Mouse (Mus musculus) limb, embryonic 11.5 days (tissue): ENCODE data around the gene Dusp16. TPM values are rescaled to one million over a fixed set of nuclear protein-coding genes. Genes with fewer than 3 reads are reported as not detected.

Experiments used
- ATAC-seq: fragments of 200-750 bp; cut with Nextera tagmentation; 2 replicates; pipeline ENCODE4 v1.8.0; 2017; ENCODE audit warnings: low read depth; ENCODE audit not compliant: insufficient number of reproducible peaks, low FRiP score, low TSS enrichment
- DNase-seq: peaks from one replicate; pipeline ENCODE4 v3.0.0-alpha.2; 2015; ENCODE audit warnings: low spot score
- H3K27ac ChIP-seq: fragments of 300-500 bp; sonication (generic); replicated peaks from 2 replicates; pipeline ENCODE4 v1.5.1; 2014; ENCODE audit warnings: low read depth, mild to moderate bottlenecking, low read length
- H3K27me3 ChIP-seq: fragments of 300-500 bp; sonication (generic); 2 replicates; pipeline ENCODE4 v1.6.1; 2014; ENCODE audit warnings: mild to moderate bottlenecking, low read length, mixed read lengths; ENCODE audit not compliant: control insufficient read depth, insufficient read depth
- H3K36me3 ChIP-seq: fragments of 300-500 bp; sonication (generic); 2 replicates; pipeline ENCODE4 v1.6.1; 2014; ENCODE audit warnings: mild to moderate bottlenecking, low read length, moderate library complexity, mixed read lengths; ENCODE audit not compliant: control insufficient read depth, insufficient read depth
- H3K4me1 ChIP-seq: fragments of 300-500 bp; sonication (generic); 2 replicates; pipeline ENCODE4 v1.6.1; 2014; ENCODE audit warnings: low read length, mixed read lengths; ENCODE audit not compliant: control insufficient read depth, insufficient read depth
- H3K4me2 ChIP-seq: fragments of 300-500 bp; sonication (generic); 2 replicates; pipeline ENCODE4 v1.6.1; 2014; ENCODE audit warnings: low read depth, mild to moderate bottlenecking, moderate library complexity; ENCODE audit not compliant: severe bottlenecking
- H3K4me3 ChIP-seq: fragments of 300-500 bp; sonication (generic); 2 replicates; pipeline ENCODE4 v1.5.1; 2014; ENCODE audit warnings: low read depth, low read length
- H3K9ac ChIP-seq: fragments of 300-500 bp; sonication (generic); 2 replicates; pipeline ENCODE4 v1.6.1; 2014; ENCODE audit warnings: mild to moderate bottlenecking, low read length
- H3K9me3 ChIP-seq: fragments of 300-500 bp; sonication (generic); 2 replicates; pipeline ENCODE4 v1.6.1; 2016; ENCODE audit warnings: low read length; ENCODE audit not compliant: control insufficient read depth
- WGBS: fragments of 180-500 bp; shearing (Covaris S2); extraction: QIAGEN DNeasy Blood & Tissue Kit; methylation state at CpG from one replicate; pipeline ENCODE4 v1.1.7; 2014; 5-methylcytosine and 5-hydroxymethylcytosine counted together
- polyA plus RNA-seq: library from polyadenylated mRNA; unstranded; fragments of >200 nt; fragmentation: Nextera tagmentation; extraction: Ambion mirVana; gene quantifications from 2 replicates; pipeline ENCODE4 v1.2.1, GENCODE M21; 2014

Gene Dusp16
- polyA plus RNA-seq, 1 experiment from 2014 or later: 13.2 TPM

DNA sequence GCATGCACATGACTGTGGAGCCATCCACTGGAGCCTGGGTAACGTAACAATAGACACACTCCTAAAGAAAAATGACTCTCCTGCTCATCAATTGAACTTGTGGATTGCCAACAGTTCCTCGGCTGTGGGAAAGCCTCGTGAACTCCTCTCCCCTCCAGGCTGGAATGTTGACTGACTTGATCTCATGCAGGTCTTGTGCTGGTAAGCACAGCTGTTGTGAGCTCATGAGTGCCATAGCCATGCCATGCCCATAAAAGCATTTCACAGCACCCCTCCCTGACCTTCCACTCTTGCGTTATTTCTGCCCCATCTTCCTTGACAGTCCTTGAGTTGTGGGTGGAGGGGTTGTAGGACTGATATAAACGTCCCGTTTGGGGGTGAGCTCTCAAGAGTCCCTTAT is 28.0 kb upstream of the Dusp16 start:
- H3K4me2 ChIP-seq: no peak overlapping the region
- H3K36me3 ChIP-seq: no peaks in the 10 kb centered on the region
- H3K9ac ChIP-seq: no peak overlapping the region
- no peak overlapping the region for H3K4me3 ChIP-seq
- DNase-seq (no peak), ATAC-seq (no peak)
- no peaks in the 10 kb centered on the region for H3K9me3 ChIP-seq
- no peaks in the 10 kb centered on the region for H3K27me3 ChIP-seq
- H3K27ac ChIP-seq: no peak overlapping the region
- WGBS: 72% methylated on average over 6 of the region's 6 CpGs
- H3K4me1 ChIP-seq: no peaks in the 10 kb centered on the region

DNA sequence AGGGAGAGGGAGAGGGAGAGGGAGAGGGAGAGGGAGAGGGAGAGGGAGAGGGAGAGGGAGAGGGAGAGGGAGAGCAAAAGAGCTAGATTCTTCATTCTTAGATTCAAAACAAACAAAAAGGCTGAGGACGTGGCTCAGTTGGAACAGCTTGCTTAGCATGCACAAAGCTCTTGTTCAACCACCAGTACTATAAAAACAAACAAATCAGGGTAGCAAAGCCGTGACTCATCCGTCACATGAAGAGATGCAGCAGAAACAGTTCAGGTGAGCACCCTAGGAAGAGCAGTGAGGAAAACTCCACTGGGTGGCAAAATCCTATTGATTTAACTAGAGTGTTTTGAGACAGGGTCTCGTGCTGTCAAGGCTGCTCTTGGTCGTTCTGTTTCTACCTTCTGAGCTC is 27.3 kb upstream of the Dusp16 start:
- DNase-seq: no peak
- H3K4me3 ChIP-seq: no peak overlapping the region
- WGBS: 66% methylated on average over 5 of the region's 5 CpGs
- no peaks in the 10 kb centered on the region for H3K4me1 ChIP-seq
- no peak overlapping the region for H3K4me2 ChIP-seq
- ATAC-seq: no peak
- no peak overlapping the region for H3K27ac ChIP-seq
- H3K9me3 ChIP-seq: no peaks in the 10 kb centered on the region
- H3K9ac ChIP-seq: no peak overlapping the region
- H3K27me3 ChIP-seq: no peaks in the 10 kb centered on the region
- H3K36me3 ChIP-seq: no peaks in the 10 kb centered on the region

DNA sequence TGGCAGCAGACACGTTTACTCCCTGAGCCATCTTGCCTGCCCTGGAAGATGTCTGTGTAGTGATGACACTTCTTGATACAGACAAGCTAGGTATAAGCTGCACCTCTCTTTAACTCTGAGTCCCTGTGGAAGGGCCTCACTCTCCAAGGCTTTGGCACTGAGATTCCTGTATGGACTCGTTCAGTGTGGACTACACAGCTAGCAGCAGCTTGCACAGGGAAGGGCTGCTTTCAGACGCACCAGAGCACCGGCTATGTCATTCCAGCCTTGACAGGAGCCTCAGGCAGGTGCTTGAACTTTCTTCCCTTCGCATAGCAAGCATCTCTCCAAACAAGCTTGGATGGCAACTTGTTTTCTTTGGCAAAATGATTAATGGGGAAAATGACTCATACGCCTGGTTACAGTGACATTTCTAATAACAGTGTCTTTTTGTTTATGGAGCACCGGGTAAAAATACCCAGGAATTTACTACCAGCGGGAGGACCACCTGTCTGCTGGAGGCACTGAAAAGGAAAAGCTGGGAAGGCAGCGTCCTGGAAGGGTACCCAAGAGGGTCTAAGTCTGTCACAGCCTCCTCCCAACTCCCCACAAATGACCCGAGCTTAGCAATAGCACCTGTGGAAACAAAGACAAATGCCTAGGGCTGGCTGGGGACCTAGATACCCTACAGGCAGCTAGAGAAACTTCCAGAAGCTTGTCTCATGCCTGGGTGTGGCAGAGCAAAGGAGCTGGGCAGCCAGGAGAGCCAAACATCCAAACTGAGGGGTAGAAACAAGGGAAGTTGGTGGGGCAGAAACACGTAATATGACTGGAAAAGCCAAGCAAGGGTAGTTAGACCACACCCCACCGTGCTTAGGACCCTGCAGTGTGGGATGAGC is 24.9 kb upstream of the Dusp16 start:
- H3K36me3 ChIP-seq: no peaks in the 10 kb centered on the region
- no peaks in the 10 kb centered on the region for H3K4me1 ChIP-seq
- H3K9ac ChIP-seq: no peak overlapping the region
- DNase-seq: no peak
- no peaks in the 10 kb centered on the region for H3K27me3 ChIP-seq
- no peak overlapping the region for H3K4me2 ChIP-seq
- no peak overlapping the region for H3K27ac ChIP-seq
- ATAC-seq: no peak
- no peaks in the 10 kb centered on the region for H3K9me3 ChIP-seq
- H3K4me3 ChIP-seq: no peak overlapping the region
- WGBS: 70% methylated on average over 12 of the region's 12 CpGs

DNA sequence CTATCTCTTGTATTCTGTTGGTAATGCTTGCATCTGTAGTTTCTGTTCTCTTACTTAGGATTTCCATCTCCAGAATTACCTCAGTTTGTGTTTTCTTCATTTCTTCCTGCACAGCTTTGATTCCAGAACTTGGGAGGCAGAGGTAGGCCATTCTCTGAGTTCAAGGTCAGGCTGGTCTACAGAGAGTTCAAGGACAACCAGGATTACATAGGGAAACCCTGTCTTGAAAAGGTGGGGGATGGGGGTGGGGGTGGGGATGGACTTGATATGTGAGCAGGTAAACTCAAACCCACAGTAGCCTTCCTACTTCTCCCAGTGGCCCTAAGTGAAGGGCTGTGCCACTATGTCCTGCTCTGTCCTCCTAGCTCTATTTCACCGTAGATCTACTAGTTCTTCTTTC is 20.6 kb upstream of the Dusp16 start:
- Histone ChIP-seq H3K27ac (no peak overlapping the region), H3K4me1 (no peaks in the 10 kb centered on the region), H3K4me2 (no peak overlapping the region), H3K36me3 (no peaks in the 10 kb centered on the region), H3K9me3 (no peaks in the 10 kb centered on the region), H3K27me3 (no peaks in the 10 kb centered on the region), H3K4me3 (no peak overlapping the region), H3K9ac (no peak overlapping the region)
- no peak for ATAC-seq
- DNase-seq: no peak
- WGBS: 76% methylated on average over 1 of the region's 1 CpGs

DNA sequence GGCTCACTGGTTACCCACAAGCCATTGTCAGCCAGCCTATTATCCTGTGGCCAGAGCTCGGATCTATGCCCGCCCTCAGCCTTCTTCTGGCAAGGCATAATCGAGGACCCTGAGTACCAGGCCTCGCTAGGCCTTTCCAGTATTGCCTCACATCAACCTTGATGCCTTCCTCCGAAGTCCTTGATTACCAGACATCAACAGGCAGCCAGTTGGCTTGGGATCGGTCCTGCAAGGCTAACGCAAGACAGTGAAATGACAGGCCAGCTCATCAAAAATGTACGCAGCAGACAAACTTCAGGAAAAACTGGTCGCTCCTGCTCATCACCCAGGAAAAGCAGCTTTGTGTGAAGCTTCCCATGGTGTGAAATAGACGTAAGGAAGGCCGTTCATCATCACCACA is 15.4 kb upstream of the Dusp16 start:
- no peaks in the 10 kb centered on the region for H3K4me1 ChIP-seq
- 90% methylated on average over 11 of the region's 11 CpGs for WGBS
- no peak overlapping the region for H3K9ac ChIP-seq
- H3K27ac ChIP-seq: no peak overlapping the region
- H3K9me3 ChIP-seq: no peaks in the 10 kb centered on the region
- no peak overlapping the region for H3K4me2 ChIP-seq
- H3K27me3 ChIP-seq: no peaks in the 10 kb centered on the region
- ATAC-seq (no peak), DNase-seq (no peak)
- H3K36me3 ChIP-seq: no peaks in the 10 kb centered on the region
- H3K4me3 ChIP-seq: no peak overlapping the region

DNA sequence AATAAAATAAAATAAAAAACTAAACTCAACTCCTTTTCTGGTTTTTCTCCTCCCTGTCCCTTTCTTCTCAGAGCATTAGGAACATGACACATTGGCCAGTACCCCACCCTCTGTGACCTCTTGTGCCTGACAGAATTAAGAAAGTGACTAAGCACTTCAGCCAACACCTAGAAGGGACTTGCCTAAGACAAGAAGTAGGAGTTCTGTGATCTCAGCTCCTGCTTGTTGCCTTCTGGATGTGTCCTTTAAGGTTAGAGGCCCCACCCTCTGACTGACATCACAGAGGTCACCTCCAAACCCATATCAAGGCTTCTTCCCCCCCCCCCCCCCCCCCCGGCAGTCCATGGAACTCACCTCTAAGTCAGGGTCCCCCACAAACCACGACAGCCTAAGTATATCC is 14.7 kb upstream of the Dusp16 start:
- ATAC-seq (no peak), DNase-seq (no peak)
- Histone ChIP-seq H3K9ac (no peak overlapping the region), H3K27ac (no peak overlapping the region), H3K4me2 (no peak overlapping the region), H3K4me1 (no peaks in the 10 kb centered on the region), H3K4me3 (no peak overlapping the region), H3K36me3 (no peaks in the 10 kb centered on the region), H3K27me3 (no peaks in the 10 kb centered on the region), H3K9me3 (no peaks in the 10 kb centered on the region)
- 64% methylated on average over 1 of the region's 2 CpGs for WGBS

DNA sequence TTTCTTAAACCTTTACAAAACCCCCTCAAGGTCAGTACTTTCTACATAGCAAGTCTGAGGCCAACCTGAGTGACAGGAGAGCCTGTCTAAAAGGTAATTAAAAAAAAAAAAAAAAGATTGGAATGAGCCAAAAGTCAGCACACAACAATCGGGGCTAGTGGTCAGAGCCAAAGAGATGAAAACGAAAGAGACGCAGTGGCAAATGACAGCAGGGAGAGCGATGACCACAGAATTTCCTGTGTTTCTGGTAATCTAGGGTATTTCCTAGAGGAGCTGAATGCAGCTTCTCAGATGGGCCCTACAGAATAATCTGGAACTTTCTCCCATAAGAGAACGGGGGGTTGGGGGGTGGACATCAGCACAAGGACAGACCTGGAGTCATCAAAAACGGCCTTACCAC is 13.7 kb upstream of the Dusp16 start:
- Histone ChIP-seq H3K9me3 (no peaks in the 10 kb centered on the region), H3K4me1 (no peaks in the 10 kb centered on the region), H3K9ac (no peak overlapping the region), H3K27me3 (no peaks in the 10 kb centered on the region), H3K4me2 (no peak overlapping the region), H3K36me3 (no peaks in the 10 kb centered on the region), H3K27ac (no peak overlapping the region), H3K4me3 (no peak overlapping the region)
- ATAC-seq (no peak), DNase-seq (no peak)
- 90% methylated on average over 6 of the region's 6 CpGs for WGBS

DNA sequence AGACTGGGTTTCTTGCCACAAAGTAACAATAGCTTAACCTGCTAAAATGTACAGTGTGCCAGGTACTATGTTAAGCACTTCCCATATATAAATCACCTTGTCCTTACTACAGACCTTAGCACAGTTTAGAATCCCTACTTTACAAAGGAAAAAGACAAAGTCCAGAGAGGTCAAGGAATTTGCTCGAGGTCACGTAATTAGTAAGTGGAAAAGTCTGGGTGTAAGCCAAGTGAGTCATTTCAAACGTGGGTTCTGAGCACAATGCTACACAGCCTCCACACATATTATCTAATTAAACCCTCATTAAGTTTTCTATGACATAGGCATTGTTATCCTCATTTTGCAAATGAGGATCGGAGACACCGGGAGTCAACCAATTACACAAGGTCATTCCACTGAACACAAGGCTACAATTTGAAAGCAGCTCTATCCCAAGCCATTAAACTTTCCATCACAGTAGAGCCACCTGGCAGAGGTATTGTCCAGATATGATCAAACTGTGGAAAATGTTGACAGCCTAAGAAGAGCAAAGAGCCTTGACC is 12.4 kb upstream of the Dusp16 start:
- Histone ChIP-seq H3K4me3 (no peak overlapping the region), H3K27ac (no peak overlapping the region), H3K9me3 (no peaks in the 10 kb centered on the region), H3K9ac (no peak overlapping the region), H3K36me3 (no peaks in the 10 kb centered on the region), H3K4me2 (no peak overlapping the region), H3K27me3 (no peaks in the 10 kb centered on the region), H3K4me1 (no peaks in the 10 kb centered on the region)
- ATAC-seq: no peak
- DNase-seq: no peak
- WGBS: 73% methylated on average over 5 of the region's 5 CpGs
